In the genomic region with DNA sequence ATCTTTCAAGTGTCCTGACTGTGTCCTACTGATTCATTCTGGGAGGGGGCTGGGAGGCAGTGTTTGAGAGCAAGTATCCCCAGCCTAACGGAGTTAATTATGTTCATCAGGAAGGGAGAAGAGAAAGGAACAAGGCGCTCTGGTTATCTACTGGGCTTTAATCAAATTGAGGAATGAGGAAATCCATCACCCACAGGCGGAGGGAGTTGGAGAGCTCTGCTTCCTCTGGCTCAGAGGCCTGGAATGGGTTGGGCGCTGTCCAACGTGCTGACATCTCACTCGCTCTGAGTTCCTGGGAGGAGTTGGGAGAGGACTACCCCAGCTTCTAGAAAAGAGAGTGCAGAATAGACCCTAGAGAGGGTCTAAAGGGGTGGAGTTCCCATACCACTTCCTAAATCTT, we compare ENCODE assay signal across 10 mouse cellular contexts. TPM values are rescaled to one million over a fixed set of nuclear protein-coding genes. Genes with fewer than 3 reads are reported as not detected.
DNase-seq lines count a peak whose midpoint lies in the region; ATAC-seq and TF ChIP-seq lines count a peak whose summit lies in the region.
"Had no signal": no experiment of that assay in that cellular context is flagged by ENCODE, and none has a peak within 500 bp of the region (broad histone marks: within the 10 kb centered on the region; RNA-seq: fewer than 3 reads in every experiment).

No protein-coding gene starts in this region.

- H3K27ac ChIP-seq in kidney, adult 2 months (ENCODE audit: insufficient read depth, low read depth, low read length): no peak overlapping the region
- no peak overlapping the region for H3K27ac ChIP-seq in kidney, embryonic 14.5 days (ENCODE audit: low read depth, low read length)
- H3K27ac ChIP-seq: hindbrain, embryonic 15.5 days; neural tube, embryonic 13.5 days had no signal

- no peaks in the 10 kb centered on the region; the same call in 1 of the 2 replicates for H3K27me3 ChIP-seq in kidney, adult 2 months (replicated peaks; ENCODE audit: control insufficient read depth, insufficient read depth, low read length)
- no peaks in the 10 kb centered on the region for H3K27me3 ChIP-seq in kidney, embryonic 14.5 days (ENCODE audit: control insufficient read depth, insufficient read depth, low read length)
- H3K27me3 ChIP-seq: hindbrain, embryonic 15.5 days; neural tube, embryonic 13.5 days had no signal

- no peak; the same call in 1 of the 2 replicates for ATAC-seq in kidney, embryonic 14.5 days (ENCODE audit: low FRiP score, low TSS enrichment)
- no peak for ATAC-seq in frontal cortex, adult (ENCODE audit: low TSS enrichment)

- DNase-seq in kidney, adult 2 months: peak; percentile 61
- peak; percentile 59 for DNase-seq in adipocyte (ENCODE audit: low spot score)
- DNase-seq in embryo, embryonic 11.5 days (ENCODE audit: low read depth, low spot score): peak; percentile 64
- DNase-seq in kidney, postnatal 36 days: peak; percentile 48 to 83
- peak; percentile 74 for DNase-seq in retina, embryonic 14.5 days (ENCODE audit: low spot score)
- DNase-seq in T-cell, adult 2 months (ENCODE audit: low spot score): no peak

- H3K9ac ChIP-seq in kidney, embryonic 14.5 days (ENCODE audit: low read depth, low read length): no peak overlapping the region
- H3K9ac ChIP-seq: hindbrain, embryonic 15.5 days; neural tube, embryonic 13.5 days had no signal

- no peaks in the 10 kb centered on the region for H3K36me3 ChIP-seq in kidney, adult 2 months (ENCODE audit: control insufficient read depth, insufficient read depth, low read length)
- H3K36me3 ChIP-seq in kidney, embryonic 14.5 days (ENCODE audit: control insufficient read depth, insufficient read depth, low read length): no peaks in the 10 kb centered on the region
- H3K36me3 ChIP-seq: hindbrain, embryonic 15.5 days; neural tube, embryonic 13.5 days had no signal

- H3K4me2 ChIP-seq in kidney, embryonic 14.5 days (replicated peaks; ENCODE audit: low read depth, low read length): no peak overlapping the region
- H3K4me2 ChIP-seq: hindbrain, embryonic 15.5 days; neural tube, embryonic 13.5 days had no signal

- no peak for TF ChIP-seq POLR2A in kidney, adult 2 months (IDR thresholded peaks at IDR 0.05; ENCODE audit: low read depth, low read length)

- 2% methylated on average over 6 of the region's 6 CpGs for WGBS in kidney, adult 2 months
- WGBS in kidney, embryonic 14.5 days: 5% methylated on average over 6 of the region's 6 CpGs

- H3K9me3 ChIP-seq in kidney, embryonic 14.5 days (ENCODE audit: control insufficient read depth, low read length): no peaks in the 10 kb centered on the region
- H3K9me3 ChIP-seq: hindbrain, embryonic 15.5 days; neural tube, embryonic 13.5 days had no signal

- H3K4me1 ChIP-seq in kidney, adult 2 months (ENCODE audit: control insufficient read depth, insufficient read depth, low read length): no peaks in the 10 kb centered on the region
- H3K4me1 ChIP-seq in kidney, embryonic 14.5 days (ENCODE audit: control insufficient read depth, insufficient read depth, low read length): no peaks in the 10 kb centered on the region

- H3K4me3 ChIP-seq in kidney, adult 2 months (ENCODE audit: insufficient read depth, low read depth, low read length): no peak overlapping the region
- no peak overlapping the region for H3K4me3 ChIP-seq in kidney, embryonic 14.5 days (ENCODE audit: low read length)
- H3K4me3 ChIP-seq: hindbrain, embryonic 15.5 days; neural tube, embryonic 13.5 days had no signal

- no peak for TF ChIP-seq CTCF in kidney, adult 2 months (conservative IDR thresholded peaks at IDR 0.05; ENCODE audit: insufficient read depth, insufficient read length, low read depth, low read length)

RNA-seq across cellular contexts. Expression of gene Tpbgl, which starts 21.7 kb away (rescaled TPM):
- 3.8 and 4.0 TPM in 2 replicates for polyA plus RNA-seq in kidney, adult 2 months (2012; rRNA removed)
- polyA plus RNA-seq in kidney, embryonic 14.5 days (2014; fragmentation: Nextera tagmentation; extraction: Ambion mirVana): 0.50 and 0.83 TPM in 2 replicates
